Mouse (Mus musculus): ENCODE results near the gene Tgfbi.

The Tgfbi gene

DNA sequence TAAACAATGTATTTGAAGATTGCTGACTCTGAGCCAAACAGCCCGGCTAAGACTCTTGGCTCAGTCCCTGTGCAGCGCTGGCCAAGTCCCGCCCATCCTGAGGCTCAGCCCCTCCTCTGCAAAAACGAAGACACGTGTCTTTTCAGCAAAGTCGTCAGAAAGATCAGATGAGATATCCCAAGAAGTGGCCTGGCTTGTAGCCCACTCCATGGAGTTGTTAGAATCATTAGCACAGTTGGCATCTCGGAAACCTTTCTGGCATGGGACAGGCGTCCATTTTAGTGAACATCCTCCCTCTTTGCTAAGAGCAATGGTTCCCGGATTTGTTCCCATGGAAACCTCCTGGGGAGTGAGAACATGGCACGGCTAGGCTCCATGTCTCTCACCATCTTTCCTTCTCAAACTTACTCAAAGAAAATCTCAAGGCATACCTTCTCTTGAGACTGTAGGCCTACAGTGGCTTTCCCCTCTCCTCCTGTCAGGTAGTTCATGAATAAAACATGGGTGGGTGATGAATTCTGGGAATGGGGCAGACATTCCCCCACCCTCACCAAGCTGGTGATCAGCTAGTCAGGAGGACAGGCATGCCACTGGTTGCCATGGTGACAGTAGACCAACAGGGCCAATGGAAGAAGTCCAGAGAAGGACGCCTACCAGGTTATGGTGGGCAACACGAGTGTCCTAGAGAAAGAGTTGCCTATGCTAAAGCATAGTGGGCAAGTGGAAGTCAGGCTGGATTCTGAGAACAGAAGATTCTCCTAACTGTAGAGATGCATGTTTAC, 11.3 kb upstream of the Tgfbi start:
- DNase-seq (ENCODE audit: low spot score in 2 of 2): no peak

- DNase-seq (ENCODE audit: low spot score in 2 of 2): no peak
Measured at GRCm38 (mm10) chr13:56599511-56599910, 9.8 kb upstream of the Tgfbi start.

DNA sequence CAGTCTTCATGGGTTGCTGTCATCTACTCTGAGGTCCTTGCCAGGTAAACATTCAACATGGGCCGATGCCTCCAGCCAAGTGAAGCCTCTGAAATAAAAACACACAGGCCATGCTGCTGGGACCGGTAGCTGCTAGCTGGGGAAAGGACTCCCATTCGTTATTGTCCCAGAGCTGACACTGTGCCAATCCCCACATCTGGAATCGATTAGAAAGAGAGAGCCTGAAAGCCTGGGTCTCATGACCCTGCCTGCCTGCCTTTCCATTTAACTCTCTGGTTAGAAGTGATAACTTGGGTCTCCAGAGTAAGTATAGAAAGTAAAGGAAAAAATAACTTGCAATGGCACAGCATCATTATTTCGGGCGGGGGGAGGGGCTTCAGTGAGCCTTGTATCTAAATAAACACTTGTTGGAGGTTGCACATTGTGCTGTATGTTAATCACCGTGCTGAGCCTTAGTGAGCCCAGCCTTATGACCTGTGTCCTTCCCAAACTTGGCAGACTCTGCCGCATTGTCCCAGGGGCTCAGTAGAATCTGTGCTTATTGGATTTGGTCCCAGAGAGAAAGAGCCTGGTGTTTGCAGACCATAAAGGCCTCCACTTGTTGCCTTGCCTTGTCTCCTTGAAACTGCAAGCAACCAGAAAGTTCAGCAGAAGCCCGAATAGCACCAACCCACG, 9.0 kb upstream of the Tgfbi start:
- DNase-seq (ENCODE audit: low spot score in 2 of 2): no peak

DNA sequence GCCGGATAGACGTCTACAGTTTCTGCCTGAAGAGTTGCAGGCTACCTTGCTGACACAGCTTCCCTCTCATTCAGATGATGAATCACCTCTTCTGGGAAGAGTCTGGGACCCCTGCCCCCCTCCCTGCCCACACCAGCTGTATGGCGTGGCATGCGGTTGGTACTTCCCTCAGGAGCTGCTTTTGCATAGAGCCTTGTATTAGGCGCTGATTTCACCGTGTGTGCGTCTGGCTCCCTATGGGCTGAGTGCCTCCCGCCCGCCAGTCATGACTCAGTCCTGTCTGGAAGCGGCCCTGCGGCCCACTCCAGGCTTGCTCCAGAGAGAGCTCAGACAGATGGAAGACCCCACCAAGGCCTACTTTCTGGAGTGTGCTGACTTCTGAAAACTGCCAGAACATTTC, 8.1 kb upstream of the Tgfbi start:
- no peak for DNase-seq (ENCODE audit: low spot score in 2 of 2)

GRCm38 (mm10) chr13:56605503-56605902, 3.8 kb upstream of the Tgfbi start:
- no peak for DNase-seq (ENCODE audit: low spot score in 2 of 2)

- no peak for DNase-seq (ENCODE audit: low spot score in 2 of 2)
Measured at GRCm38 (mm10) chr13:56606724-56607123, 2.6 kb upstream of the Tgfbi start.

DNA sequence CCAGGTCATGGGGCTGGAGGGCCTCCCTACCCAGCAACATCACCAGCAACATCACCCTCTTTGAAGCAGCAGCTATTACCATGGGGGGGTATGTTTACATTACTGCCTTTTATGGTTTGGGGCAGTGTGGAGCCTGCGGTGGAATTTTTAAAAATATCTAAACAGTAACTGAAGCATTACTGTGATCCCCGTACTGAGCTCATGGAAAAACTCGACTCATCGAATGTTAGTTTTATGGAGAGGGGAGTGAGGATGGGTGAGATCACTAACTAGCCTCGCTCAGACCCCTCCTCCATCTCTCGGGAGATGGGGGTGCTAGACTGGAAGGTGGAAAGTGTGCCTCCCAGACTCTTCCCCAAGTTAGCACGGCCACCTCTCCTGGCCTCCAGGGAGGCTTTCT, 2.1 kb upstream of the Tgfbi start:
- DNase-seq (ENCODE audit: low spot score in 2 of 2): no peak

DNA sequence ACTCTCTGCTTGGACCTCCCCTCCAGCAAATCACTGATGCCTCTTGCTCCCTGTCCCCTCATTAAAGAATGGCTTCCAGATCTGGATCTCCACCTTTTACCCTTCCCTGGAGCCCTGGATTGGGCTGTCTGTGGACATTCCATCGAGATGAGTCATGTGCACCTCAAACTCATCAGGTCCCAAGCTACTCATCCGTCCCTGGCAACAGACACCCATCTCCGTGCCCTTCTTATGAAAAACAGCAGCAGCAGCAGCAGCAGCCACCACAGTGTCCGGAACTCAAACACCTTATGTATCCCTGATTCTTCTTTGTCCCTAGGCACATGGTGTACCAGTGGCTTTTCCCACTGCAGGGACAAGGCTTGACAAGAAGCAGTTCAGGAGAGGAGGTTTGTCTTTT, 1.5 kb upstream of the Tgfbi start:
- no peak for DNase-seq (ENCODE audit: low spot score in 2 of 2)

- no peak for DNase-seq (ENCODE audit: low spot score in 2 of 2)
Measured at GRCm38 (mm10) chr13:56611129-56611528, 1.8 kb downstream of the Tgfbi start.

- no peak for DNase-seq (ENCODE audit: low spot score in 2 of 2)
Measured at GRCm38 (mm10) chr13:56611741-56612140, 2.4 kb downstream of the Tgfbi start.

GRCm38 (mm10) chr13:56612331-56612730, 3.0 kb downstream of the Tgfbi start:
- no peak for DNase-seq (ENCODE audit: low spot score in 2 of 2)

DNA sequence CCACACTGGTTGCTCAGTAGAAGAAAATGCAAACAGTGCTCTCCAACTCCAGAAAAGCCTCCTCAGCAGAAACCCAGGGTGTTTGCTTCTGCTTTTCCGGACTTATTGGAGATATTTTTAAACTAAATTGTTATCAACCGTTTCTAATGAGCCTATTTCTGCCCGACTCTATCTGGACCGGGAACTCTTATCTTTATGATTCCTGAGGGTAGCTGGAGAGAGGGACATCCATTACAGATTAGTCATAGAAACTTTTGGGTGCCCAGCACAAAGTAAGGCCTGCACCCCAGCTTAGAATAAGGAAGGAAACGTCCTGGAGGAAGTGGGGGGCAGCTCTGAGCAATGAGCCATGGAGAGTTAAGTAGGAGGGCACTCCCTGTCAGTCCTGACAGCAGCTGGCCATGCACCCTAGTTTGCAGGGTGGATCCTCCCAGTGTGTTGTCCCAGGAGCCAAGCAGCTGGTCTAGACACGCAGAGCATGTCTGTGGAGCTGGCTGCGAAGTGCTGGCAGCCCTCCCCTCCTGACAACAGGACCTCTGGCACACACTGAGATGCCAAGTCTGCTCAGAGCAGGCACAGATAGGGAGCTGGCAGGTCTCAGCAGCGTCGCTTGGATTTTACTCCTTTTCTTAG, 4.2 kb downstream of the Tgfbi start:
- peak in 1 of 2 experiments; percentile 12 for DNase-seq (ENCODE audit: low spot score in 2 of 2)

DNA sequence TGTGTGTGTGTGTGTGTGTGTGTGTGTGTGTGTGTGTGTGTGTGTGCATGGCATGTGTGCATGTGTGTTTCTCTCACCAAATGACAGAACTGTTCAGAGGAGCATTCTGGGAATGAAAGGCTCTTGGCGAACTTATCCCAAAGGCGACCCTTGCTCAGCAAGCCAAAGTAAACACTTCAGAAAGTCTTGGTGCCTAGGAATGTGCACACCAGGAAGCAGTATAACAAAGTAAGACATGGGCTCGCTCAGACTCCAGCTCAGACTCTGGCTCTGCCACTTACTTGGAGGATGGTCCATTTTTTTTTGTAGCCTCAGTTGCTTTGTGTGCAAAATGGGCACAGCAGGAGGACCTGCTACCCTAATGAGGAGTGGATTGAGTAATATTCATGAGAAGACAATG, 5.4 kb downstream of the Tgfbi start:
- no peak for DNase-seq (ENCODE audit: low spot score in 2 of 2)

- DNase-seq (ENCODE audit: low spot score in 2 of 2): no peak
Measured at GRCm38 (mm10) chr13:56615223-56615622, 5.9 kb downstream of the Tgfbi start.

DNA sequence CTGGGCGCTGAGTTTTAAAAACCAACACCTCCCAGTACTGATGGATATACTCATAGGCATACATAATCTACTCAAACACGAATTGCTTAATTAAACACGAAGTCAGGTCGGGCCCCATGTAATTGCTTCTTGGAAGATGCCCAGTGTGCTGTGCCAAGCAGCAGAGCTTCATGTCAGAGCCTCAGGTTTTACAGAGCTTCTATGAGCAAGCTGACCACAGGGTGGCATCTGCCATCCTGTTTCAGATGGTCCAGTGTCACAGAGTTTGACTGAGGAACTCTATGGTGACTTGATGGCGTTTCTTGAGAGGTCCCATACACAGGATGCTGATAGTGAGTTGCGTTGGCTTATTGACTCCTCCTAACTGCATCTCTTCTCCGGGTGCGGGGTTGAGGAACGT, 6.5 kb downstream of the Tgfbi start:
- peak in 1 of 2 experiments; percentile 5 for DNase-seq (ENCODE audit: low spot score in 2 of 2)

DNA sequence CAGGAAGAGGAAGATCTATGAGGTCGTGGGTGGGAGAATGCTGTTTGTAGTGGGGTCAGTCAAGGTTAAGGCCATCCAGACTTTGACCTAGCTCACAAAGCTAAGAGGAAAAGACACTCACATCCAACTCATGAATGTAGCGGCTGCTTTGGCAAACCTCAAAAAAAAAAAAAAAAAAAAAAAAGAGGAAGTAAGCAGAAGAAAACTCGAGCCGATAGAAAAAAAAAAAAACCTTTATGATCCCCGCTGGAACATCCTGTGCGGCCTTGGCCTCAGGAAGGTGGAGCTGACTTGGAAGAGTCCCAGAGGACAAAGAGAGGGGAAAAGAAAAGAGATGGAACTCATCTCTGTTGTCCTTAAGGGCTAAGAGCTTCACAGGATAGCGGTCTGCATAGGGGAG, 7.1 kb downstream of the Tgfbi start:
- DNase-seq (ENCODE audit: low spot score in 2 of 2): no peak

DNA sequence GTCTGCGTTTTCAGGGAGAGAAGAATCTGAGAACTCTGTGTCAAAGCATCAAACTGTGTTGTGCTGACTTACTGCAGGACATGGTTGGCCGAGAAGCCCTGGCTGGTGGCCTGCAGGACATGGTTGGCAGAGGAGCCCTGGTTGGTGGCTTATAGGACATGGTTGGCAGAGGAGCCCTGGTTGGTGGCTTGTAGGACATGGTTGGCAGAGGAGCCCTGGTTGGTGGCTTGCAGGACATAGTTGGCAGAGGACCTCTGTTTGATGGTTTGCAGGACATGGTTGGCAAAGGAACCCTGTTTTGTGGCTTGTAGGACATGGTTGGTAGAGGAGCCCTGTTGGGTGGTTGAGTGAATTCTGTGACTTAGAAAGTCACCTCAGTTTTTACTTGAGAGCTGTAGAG, 7.9 kb downstream of the Tgfbi start:
- no peak for DNase-seq (ENCODE audit: low spot score in 2 of 2)

DNA sequence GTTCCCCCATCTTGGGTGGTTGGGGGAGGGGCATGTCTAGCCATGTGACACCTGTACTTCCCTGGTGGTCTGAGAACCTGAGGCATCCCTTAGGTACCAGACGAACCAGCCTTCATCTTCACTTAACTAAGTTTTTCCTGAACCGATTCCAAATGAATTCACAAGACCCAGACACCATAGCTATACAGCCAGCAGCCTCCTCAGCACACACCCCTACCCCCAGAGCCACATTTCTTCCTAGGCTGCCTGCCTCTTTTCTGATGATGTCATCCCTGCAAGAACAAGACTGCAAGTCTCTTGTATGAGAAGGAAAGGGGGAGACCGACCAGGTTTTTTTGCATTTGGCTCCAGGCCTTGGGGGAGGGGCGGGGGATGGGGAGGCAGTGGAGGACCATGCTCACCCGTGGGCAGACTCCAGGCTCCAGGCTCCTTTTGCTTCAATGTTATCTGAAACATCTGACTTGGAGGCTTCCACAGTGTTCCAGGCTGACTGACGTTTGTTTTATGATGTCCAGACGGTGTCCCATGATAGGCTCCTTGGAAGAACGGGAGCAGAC, 13.0 kb downstream of the Tgfbi start:
- no peak for DNase-seq (ENCODE audit: low spot score in 2 of 2)

GRCm38 (mm10) chr13:56626524-56626923, 17.2 kb downstream of the Tgfbi start:
- DNase-seq (ENCODE audit: low spot score in 2 of 2): no peak

DNA sequence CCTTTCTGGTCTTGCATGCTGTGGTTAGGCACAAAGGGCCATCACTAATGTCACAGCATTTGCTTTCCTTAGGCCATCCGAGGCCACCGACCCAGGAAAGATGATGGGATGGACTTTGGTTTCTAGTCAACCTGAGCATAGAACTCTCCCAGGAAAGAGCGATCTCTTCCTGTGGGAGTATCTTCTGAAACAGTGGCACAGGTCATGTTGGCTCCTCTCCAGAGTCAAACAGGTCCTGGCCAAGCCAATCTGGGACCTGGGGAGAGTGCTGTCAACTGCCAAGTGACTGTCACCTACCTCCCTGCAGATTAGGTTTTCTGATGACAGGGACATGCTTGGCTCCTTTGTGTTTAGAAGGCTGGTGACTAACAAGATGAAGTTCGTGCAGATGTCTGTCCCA, 20.8 kb downstream of the Tgfbi start:
- no peak for DNase-seq (ENCODE audit: low spot score in 2 of 2)

- no peak for DNase-seq (ENCODE audit: low spot score in 2 of 2)
Measured at GRCm38 (mm10) chr13:56630552-56630951, 21.2 kb downstream of the Tgfbi start.

DNA sequence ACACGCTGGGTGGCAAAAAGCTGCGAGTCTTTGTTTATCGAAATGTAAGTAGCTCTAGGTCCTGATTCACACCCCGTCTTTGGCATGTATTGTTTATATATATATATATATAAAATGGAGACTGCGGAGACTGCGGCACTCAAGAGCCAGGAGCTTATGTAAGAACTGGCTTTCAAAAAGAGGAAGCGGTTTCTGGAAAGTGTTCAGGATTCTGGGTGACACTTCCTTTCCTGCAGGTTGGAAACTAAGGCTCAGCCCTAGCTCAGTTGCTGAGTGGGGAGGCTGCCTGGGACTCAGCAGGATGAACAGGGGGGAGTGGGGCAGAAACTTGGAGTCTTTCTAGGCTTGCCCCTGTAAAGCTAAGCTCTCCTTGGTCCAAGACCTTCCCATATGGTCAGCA, 22.0 kb downstream of the Tgfbi start:
- DNase-seq (ENCODE audit: low spot score in 2 of 2): no peak

- no peak for DNase-seq (ENCODE audit: low spot score in 2 of 2)
Measured at GRCm38 (mm10) chr13:56634139-56634615, 24.9 kb downstream of the Tgfbi start.

Data from natural killer cell, adult 2 months (primary cell).